Mouse (Mus musculus) small intestine, adult 2 months (tissue): Measurements from ENCODE around the gene Caprin1.

Experiments
- CTCF ChIP-seq: fragments of 200-500 bp; IDR thresholded peaks from 2 replicates; pipeline ENCODE4 v1.5.1; 2012; ENCODE audit warnings: low read depth, mild to moderate bottlenecking, control low read depth, inconsistent platforms, low read length, moderate library complexity, mixed read lengths; ENCODE audit not compliant: insufficient replicate concordance, insufficient read length; ENCODE audit errors: extremely low read depth
- POLR2A ChIP-seq: fragments of 200-500 bp; IDR thresholded peaks from 2 replicates; pipeline ENCODE4 v1.6.1; 2012; ENCODE audit warnings: low read depth, mild to moderate bottlenecking, control low read depth, inconsistent platforms, low read length, moderate library complexity

DNA sequence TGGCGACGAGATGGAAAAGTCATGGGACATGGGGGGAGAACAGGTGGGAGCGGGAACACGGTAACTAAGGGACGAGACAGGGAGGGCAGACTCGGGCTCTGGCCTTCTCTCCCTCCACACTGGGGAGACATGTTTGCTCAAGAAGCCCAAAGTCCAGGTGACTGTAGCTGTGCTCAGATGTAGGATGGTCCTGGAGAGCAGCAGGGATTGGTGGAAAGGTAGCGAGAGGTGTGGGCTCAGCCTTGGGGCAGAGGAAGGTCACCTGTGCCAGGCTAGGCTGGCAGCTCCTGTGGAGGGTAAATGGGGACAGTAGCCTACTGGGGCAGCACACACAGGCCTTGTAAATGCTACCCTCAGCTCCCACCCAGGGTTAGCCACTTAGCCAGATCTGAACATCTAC lies 83.6 kb downstream of the Caprin1 start:
- no peak for TF ChIP-seq POLR2A
- TF ChIP-seq CTCF, result no peak
